Mouse (Mus musculus): Measurements from ENCODE around the gene Ifna15. TPM values are rescaled to one million over a fixed set of nuclear protein-coding genes. Genes with fewer than 3 reads are reported as not detected.

Ifna15 gene
- total and polyA plus RNA-seq, 3 experiments = not detected

GRCm38 (mm10) chr4:88530892-88531291 is 27.2 kb downstream of the Ifna15 start:
- DNase-seq (ENCODE audit: extremely low read depth) = no peak
- TF ChIP-seq EP300 (IDR thresholded peaks at IDR 0.05; ENCODE audit: low read length) (no peak), POLR2AphosphoS2 (IDR thresholded peaks at IDR 0.05; ENCODE audit: low read depth, low read length) (no peak), MAZ (IDR thresholded peaks at IDR 0.05; ENCODE audit: low read depth, low read length) (no peak), POLR2A (IDR thresholded peaks at IDR 0.05; ENCODE audit: low read depth, low read length) (no peak), ZMIZ1 (IDR thresholded peaks at IDR 0.05; ENCODE audit: low read depth, low read length) (no peak), MAFK (IDR thresholded peaks at IDR 0.05; ENCODE audit: insufficient replicate concordance, low read length) (no peak)
- Histone ChIP-seq H3K27me3 (replicated peaks) (no peaks in the 10 kb centered on the region), H3K27ac (ENCODE audit: insufficient read depth, low read depth) (no peak overlapping the region), H3K4me1 (ENCODE audit: control insufficient read depth in 1 of 2, insufficient read depth in 2 of 2) (peaks cover 0 to 5% of the 10 kb centered on the region in 2 experiments; a peak in 2 of 4 replicates), H3K4me2 (ENCODE audit: insufficient read depth, low read depth, poor library complexity, severe bottlenecking) (no peak overlapping the region), H3K4me3 (replicated peaks in 1 of 3; ENCODE audit: low read depth in 2 of 3, low read length in 2 of 3, poor library complexity in 1 of 3) (no peak overlapping the region), H3K9ac (ENCODE audit: insufficient read depth, low read depth) (no peak overlapping the region), H3K36me3 (replicated peaks in 1 of 2; ENCODE audit: control insufficient read depth in 1 of 2, insufficient read depth in 1 of 2, low read length in 1 of 2) (no peaks in the 10 kb centered on the region), H3K9me3 (replicated peaks; ENCODE audit: low read length) (no peaks in the 10 kb centered on the region), H3K79me2 (replicated peaks; ENCODE audit: control insufficient read depth, extremely low read depth, insufficient read depth, poor library complexity, severe bottlenecking) (no peaks in the 10 kb centered on the region)
- in situ Hi-C loops (cut with MboI; ENCODE audit: low pct_ligation_motif_present, low pct_unique_long_range_greater_than_20kb, low sequenced_read_pairs) (loop anchor here (10.0 to 25.0 kb wide), 4 partner anchors 169 to 1166 kb away; no protein-coding TSS in a partner anchor), dilution Hi-C loops (cut with MboI; ENCODE audit: extremely low pct_ligation_motif_present, extremely low pct_unique_long_range_greater_than_20kb, low sequenced_read_pairs) (no loop called here)

- Histone ChIP-seq H3K36me3 (replicated peaks in 1 of 2; ENCODE audit: control insufficient read depth in 1 of 2, insufficient read depth in 1 of 2, low read length in 1 of 2) (no peaks in the 10 kb centered on the region), H3K27me3 (replicated peaks) (no peaks in the 10 kb centered on the region), H3K9me3 (replicated peaks; ENCODE audit: low read length) (no peaks in the 10 kb centered on the region), H3K4me1 (ENCODE audit: control insufficient read depth in 1 of 2, insufficient read depth in 2 of 2) (no peaks in the 10 kb centered on the region), H3K27ac (ENCODE audit: insufficient read depth, low read depth) (no peak overlapping the region), H3K4me3 (replicated peaks in 1 of 3; ENCODE audit: low read depth in 2 of 3, low read length in 2 of 3, poor library complexity in 1 of 3) (no peak overlapping the region), H3K79me2 (replicated peaks; ENCODE audit: control insufficient read depth, extremely low read depth, insufficient read depth, poor library complexity, severe bottlenecking) (no peaks in the 10 kb centered on the region), H3K9ac (ENCODE audit: insufficient read depth, low read depth) (no peak overlapping the region), H3K4me2 (ENCODE audit: insufficient read depth, low read depth, poor library complexity, severe bottlenecking) (no peak overlapping the region)
- in situ Hi-C loops (cut with MboI; ENCODE audit: low pct_ligation_motif_present, low pct_unique_long_range_greater_than_20kb, low sequenced_read_pairs) = loop anchor here (10.0 to 25.0 kb wide), 4 partner anchors 168 to 1165 kb away; no protein-coding TSS in a partner anchor
- TF ChIP-seq POLR2AphosphoS2 (IDR thresholded peaks at IDR 0.05; ENCODE audit: low read depth, low read length) (no peak), E2F4 (IDR thresholded peaks at IDR 0.05; ENCODE audit: insufficient replicate concordance, low read depth, low read length) (no peak), ETS1 (conservative IDR thresholded peaks at IDR 0.05; ENCODE audit: low read depth, low read length) (no peak), SMC3 (IDR thresholded peaks at IDR 0.05; ENCODE audit: low read depth, low read length) (no peak), MAX (IDR thresholded peaks at IDR 0.05; ENCODE audit: low read length) (no peak), KAT2A (IDR thresholded peaks at IDR 0.05; ENCODE audit: insufficient replicate concordance, low read length) (no peak), ZC3H11A (IDR thresholded peaks at IDR 0.05; ENCODE audit: low read depth, low read length) (no peak), SIN3A (IDR thresholded peaks at IDR 0.05; ENCODE audit: low read length) (no peak), ZNF384 (IDR thresholded peaks at IDR 0.05; ENCODE audit: low read depth, low read length) (no peak), USF1 (IDR thresholded peaks at IDR 0.05; ENCODE audit: low read depth, low read length) (no peak)
- no peak for DNase-seq (ENCODE audit: extremely low read depth)
- dilution Hi-C loops (cut with MboI; ENCODE audit: extremely low pct_ligation_motif_present, extremely low pct_unique_long_range_greater_than_20kb, low sequenced_read_pairs) = no loop called here
These were observed 27.8 kb downstream of the Ifna15 start for GRCm38 (mm10) chr4:88530271-88530670.

Data from CH12.LX (cell line).